Mouse (Mus musculus): ENCODE results near the gene Ugt1a1. TPM values are rescaled to one million over a fixed set of nuclear protein-coding genes. Genes with fewer than 3 reads are reported as not detected.

Gene Ugt1a1
- polyA plus RNA-seq, 1 experiment = not detected

DNA sequence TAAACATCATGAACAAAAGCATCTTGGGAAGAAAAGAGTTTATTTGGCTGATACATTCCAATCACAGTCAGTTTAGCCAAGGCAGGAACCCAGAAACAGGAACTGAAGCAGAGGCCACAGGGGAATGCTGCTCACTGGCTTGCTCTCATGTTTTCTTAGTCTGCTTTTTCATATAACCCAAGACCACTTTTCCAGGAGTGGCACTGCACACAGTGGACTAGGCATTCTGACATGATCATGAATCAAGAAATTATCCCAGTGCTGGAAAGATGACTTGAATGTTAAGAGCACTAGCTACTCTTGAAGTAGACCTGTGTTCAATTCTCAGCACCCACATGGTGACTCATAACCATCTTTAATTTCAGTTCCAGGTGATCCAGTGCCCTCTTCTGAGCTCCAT lies 14.0 kb downstream of the Ugt1a1 start:
- H3K4me1 ChIP-seq (ENCODE audit: control insufficient read depth, insufficient read depth, low read length) = no peaks in the 10 kb centered on the region
- H3K4me3 ChIP-seq (ENCODE audit: insufficient read depth, low read length) = no peak overlapping the region
- no peak for TF ChIP-seq CTCF (IDR thresholded peaks at IDR 0.05; ENCODE audit: borderline replicate concordance, insufficient read depth, low read length)
- TF ChIP-seq POLR2A (IDR thresholded peaks at IDR 0.05; ENCODE audit: low read depth, low read length) = no peak
- no peak overlapping the region for H3K27ac ChIP-seq (ENCODE audit: insufficient read depth, low read length)

GRCm38 (mm10) chr1:88226670-88227379 lies 15.1 kb downstream of the Ugt1a1 start, which contains the start of gene Mroh2a:
TSS of gene Mroh2a (plus strand) at chr1:88226986.
- Histone ChIP-seq H3K4me1 (ENCODE audit: control insufficient read depth, insufficient read depth, low read length) (no peaks in the 10 kb centered on the region), H3K27ac (ENCODE audit: insufficient read depth, low read length) (no peak within 1 kb of the TSS), H3K4me3 (ENCODE audit: insufficient read depth, low read length) (no peak within 1 kb of the TSS)
- TF ChIP-seq POLR2A (IDR thresholded peaks at IDR 0.05; ENCODE audit: low read depth, low read length) (no peak), CTCF (IDR thresholded peaks at IDR 0.05; ENCODE audit: borderline replicate concordance, insufficient read depth, low read length) (no peak)

DNA sequence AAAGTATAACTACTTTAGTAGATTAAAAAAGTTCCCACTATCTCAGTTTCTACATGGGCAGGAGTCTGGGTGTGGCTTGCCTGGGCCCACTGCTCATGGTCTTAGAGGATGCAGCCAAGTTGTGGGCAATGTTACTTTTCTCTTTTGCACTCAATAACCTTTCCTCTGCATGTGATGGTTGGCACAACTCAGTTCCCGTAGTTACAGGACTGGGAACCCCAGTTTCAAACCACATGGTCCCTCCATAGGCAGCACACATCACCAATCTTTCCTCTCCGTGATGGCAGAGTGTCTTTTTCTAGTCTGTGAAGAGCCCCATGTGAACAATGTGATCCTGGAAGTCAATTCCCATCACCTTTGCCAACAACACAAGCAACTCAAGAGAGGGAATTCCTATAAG lies 15.7 kb downstream of the Ugt1a1 start:
- Histone ChIP-seq H3K4me3 (ENCODE audit: insufficient read depth, low read length) (no peak overlapping the region), H3K4me1 (ENCODE audit: control insufficient read depth, insufficient read depth, low read length) (no peaks in the 10 kb centered on the region), H3K27ac (ENCODE audit: insufficient read depth, low read length) (no peak overlapping the region)
- TF ChIP-seq POLR2A (IDR thresholded peaks at IDR 0.05; ENCODE audit: low read depth, low read length) (no peak), CTCF (IDR thresholded peaks at IDR 0.05; ENCODE audit: borderline replicate concordance, insufficient read depth, low read length) (no peak)

DNA sequence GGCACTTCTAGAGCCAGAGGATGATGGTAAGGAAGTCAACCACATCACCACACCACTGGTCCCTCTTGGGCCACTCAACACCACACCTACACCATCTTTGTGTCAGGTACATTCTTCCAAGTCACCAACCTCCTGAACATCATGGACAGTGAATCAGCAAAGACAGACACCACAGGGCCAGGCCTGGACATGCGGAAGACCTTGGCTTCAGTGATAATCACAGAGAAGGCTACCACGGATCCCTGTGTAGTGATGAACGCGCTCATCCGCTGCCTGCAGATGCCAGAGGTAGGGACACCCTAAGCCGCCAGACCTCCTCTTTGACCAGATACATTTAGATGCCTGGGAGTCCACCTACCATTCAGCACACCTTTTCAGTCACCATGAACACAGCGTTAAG lies 16.4 kb downstream of the Ugt1a1 start:
- Histone ChIP-seq H3K4me1 (ENCODE audit: control insufficient read depth, insufficient read depth, low read length) (no peaks in the 10 kb centered on the region), H3K27ac (ENCODE audit: insufficient read depth, low read length) (no peak overlapping the region), H3K4me3 (ENCODE audit: insufficient read depth, low read length) (no peak overlapping the region)
- TF ChIP-seq POLR2A (IDR thresholded peaks at IDR 0.05; ENCODE audit: low read depth, low read length) (no peak), CTCF (IDR thresholded peaks at IDR 0.05; ENCODE audit: borderline replicate concordance, insufficient read depth, low read length) (no peak)

GRCm38 (mm10) chr1:88229566-88229965 lies 17.8 kb downstream of the Ugt1a1 start:
- TF ChIP-seq CTCF (IDR thresholded peaks at IDR 0.05; ENCODE audit: borderline replicate concordance, insufficient read depth, low read length) (no peak), POLR2A (IDR thresholded peaks at IDR 0.05; ENCODE audit: low read depth, low read length) (no peak)
- no peak overlapping the region for H3K4me3 ChIP-seq (ENCODE audit: insufficient read depth, low read length)
- H3K27ac ChIP-seq (ENCODE audit: insufficient read depth, low read length) = no peak overlapping the region
- no peaks in the 10 kb centered on the region for H3K4me1 ChIP-seq (ENCODE audit: control insufficient read depth, insufficient read depth, low read length)

GRCm38 (mm10) chr1:88229986-88230385 lies 18.2 kb downstream of the Ugt1a1 start:
- H3K4me1 ChIP-seq (ENCODE audit: control insufficient read depth, insufficient read depth, low read length) = no peaks in the 10 kb centered on the region
- no peak overlapping the region for H3K4me3 ChIP-seq (ENCODE audit: insufficient read depth, low read length)
- no peak overlapping the region for H3K27ac ChIP-seq (ENCODE audit: insufficient read depth, low read length)
- TF ChIP-seq POLR2A (IDR thresholded peaks at IDR 0.05; ENCODE audit: low read depth, low read length) (no peak), CTCF (IDR thresholded peaks at IDR 0.05; ENCODE audit: borderline replicate concordance, insufficient read depth, low read length) (no peak)

DNA sequence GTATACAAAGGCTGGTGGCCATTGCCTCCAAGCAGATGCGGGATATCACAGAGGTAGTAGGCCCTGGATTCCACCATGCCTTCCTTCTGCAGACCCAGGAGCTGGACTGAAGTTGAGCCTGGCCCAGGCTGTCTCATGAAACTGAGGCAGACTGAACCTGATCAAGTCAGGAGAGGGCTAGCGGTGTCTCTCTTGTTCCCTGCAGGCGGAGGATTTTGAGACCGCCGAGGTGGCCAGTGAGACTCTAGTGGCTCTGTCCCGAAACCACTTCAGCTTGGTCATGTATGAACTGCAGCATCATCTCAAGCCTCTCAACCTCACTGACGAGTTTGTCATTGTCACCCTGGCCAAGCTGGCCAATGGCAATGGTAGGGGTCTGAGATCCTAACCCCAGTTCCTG lies 18.7 kb downstream of the Ugt1a1 start:
- Histone ChIP-seq H3K27ac (ENCODE audit: insufficient read depth, low read length) (no peak overlapping the region), H3K4me3 (ENCODE audit: insufficient read depth, low read length) (no peak overlapping the region), H3K4me1 (ENCODE audit: control insufficient read depth, insufficient read depth, low read length) (no peaks in the 10 kb centered on the region)
- no peak for TF ChIP-seq CTCF (IDR thresholded peaks at IDR 0.05; ENCODE audit: borderline replicate concordance, insufficient read depth, low read length)
- no peak for TF ChIP-seq POLR2A (IDR thresholded peaks at IDR 0.05; ENCODE audit: low read depth, low read length)

- H3K4me3 ChIP-seq (ENCODE audit: insufficient read depth, low read length) = no peak overlapping the region
- H3K4me1 ChIP-seq (ENCODE audit: control insufficient read depth, insufficient read depth, low read length) = no peaks in the 10 kb centered on the region
- H3K27ac ChIP-seq (ENCODE audit: insufficient read depth, low read length) = no peak overlapping the region
- no peak for TF ChIP-seq CTCF (IDR thresholded peaks at IDR 0.05; ENCODE audit: borderline replicate concordance, insufficient read depth, low read length)
- TF ChIP-seq POLR2A (IDR thresholded peaks at IDR 0.05; ENCODE audit: low read depth, low read length) = no peak
Measured at GRCm38 (mm10) chr1:88230981-88231802, 19.4 kb downstream of the Ugt1a1 start.

GRCm38 (mm10) chr1:88231803-88232499 lies 20.2 kb downstream of the Ugt1a1 start:
- TF ChIP-seq CTCF (IDR thresholded peaks at IDR 0.05; ENCODE audit: borderline replicate concordance, insufficient read depth, low read length) = no peak
- no peak for TF ChIP-seq POLR2A (IDR thresholded peaks at IDR 0.05; ENCODE audit: low read depth, low read length)
- Histone ChIP-seq H3K4me1 (ENCODE audit: control insufficient read depth, insufficient read depth, low read length) (no peaks in the 10 kb centered on the region), H3K4me3 (ENCODE audit: insufficient read depth, low read length) (no peak overlapping the region), H3K27ac (ENCODE audit: insufficient read depth, low read length) (no peak overlapping the region)

Data from embryonic fibroblast, embryonic 13.5 days (primary cell).